Mouse (Mus musculus): ENCODE data around the gene Surf1. TPM values are rescaled to one million over a fixed set of nuclear protein-coding genes. Genes with fewer than 3 reads are reported as not detected.

The Surf1 gene
- polyA plus RNA-seq (2014; fragmentation: Illumina TruSeq; extraction: RNeasy Lipid Tissue Mini Kit (QIAGEN cat#74804)) = 23.5 TPM

GRCm38 (mm10) chr2:26915927-26916728, at the start of gene Surf1, which contains the start of gene Surf2:
TSS of gene Surf1 (minus strand) at chr2:26916530.
TSS of gene Surf2 (plus strand) at chr2:26916367.

GRCm38 (mm10) chr2:26963923-26964723, 47.8 kb upstream of the Surf1 start, which contains the start of gene Rexo4:
TSS of gene Rexo4 (minus strand) at chr2:26964386.

GRCm38 (mm10) chr2:26933304-26934055, 17.1 kb upstream of the Surf1 start, which contains the start of the genes Surf4 and Stkld1:
TSS of gene Surf4 (minus strand) at chr2:26933928.
TSS of gene Stkld1 (plus strand) at chr2:26934047.

GRCm38 (mm10) chr2:26910124-26910993, 6.0 kb downstream of the Surf1 start, which contains the start of the genes Med22 and Rpl7a:
TSS of gene Med22 (minus strand) at chr2:26910677.
TSS of gene Rpl7a (plus strand) at chr2:26910764.

GRCm38 (mm10) chr2:26902467-26903220, 13.7 kb downstream of the Surf1 start, which contains the start of gene Surf6:
TSS of gene Surf6 (minus strand) at chr2:26902879.

GRCm38 (mm10) chr2:26864879-26865278, 51.5 kb downstream of the Surf1 start, which contains the start of gene Abo:
TSS of gene Abo (minus strand) at chr2:26864979.

Other genes starting within 250 kb of the Surf1 start
- not detected for gene Lcn4, start 245.2 kb downstream of the Surf1 start, polyA plus RNA-seq (2014; fragmentation: Illumina TruSeq; extraction: RNeasy Lipid Tissue Mini Kit (QIAGEN cat#74804))
- gene Abo, start 51.6 kb downstream of the Surf1 start, polyA plus RNA-seq (2014; fragmentation: Illumina TruSeq; extraction: RNeasy Lipid Tissue Mini Kit (QIAGEN cat#74804)) = not detected
- gene Surf6, start 13.7 kb downstream of the Surf1 start, polyA plus RNA-seq (2014; fragmentation: Illumina TruSeq; extraction: RNeasy Lipid Tissue Mini Kit (QIAGEN cat#74804)) = 12.8 TPM
- 13.3 TPM for gene Med22, start 5.9 kb downstream of the Surf1 start, polyA plus RNA-seq (2014; fragmentation: Illumina TruSeq; extraction: RNeasy Lipid Tissue Mini Kit (QIAGEN cat#74804))
- gene Rpl7a, start 5.8 kb downstream of the Surf1 start, polyA plus RNA-seq (2014; fragmentation: Illumina TruSeq; extraction: RNeasy Lipid Tissue Mini Kit (QIAGEN cat#74804)) = 46.4 TPM
- 7.6 TPM for gene Surf2, start 163 bp downstream of the Surf1 start, polyA plus RNA-seq (2014; fragmentation: Illumina TruSeq; extraction: RNeasy Lipid Tissue Mini Kit (QIAGEN cat#74804))
- 113 TPM for gene Surf4, start 17.4 kb upstream of the Surf1 start, polyA plus RNA-seq (2014; fragmentation: Illumina TruSeq; extraction: RNeasy Lipid Tissue Mini Kit (QIAGEN cat#74804))
- not detected for gene Stkld1, start 17.5 kb upstream of the Surf1 start, polyA plus RNA-seq (2014; fragmentation: Illumina TruSeq; extraction: RNeasy Lipid Tissue Mini Kit (QIAGEN cat#74804))
- gene Rexo4, start 47.9 kb upstream of the Surf1 start, polyA plus RNA-seq (2014; fragmentation: Illumina TruSeq; extraction: RNeasy Lipid Tissue Mini Kit (QIAGEN cat#74804)) = 45.4 TPM
- gene Adamts13, start 56.9 kb upstream of the Surf1 start, polyA plus RNA-seq (2014; fragmentation: Illumina TruSeq; extraction: RNeasy Lipid Tissue Mini Kit (QIAGEN cat#74804)) = not detected
- gene Cacfd1, start 93.4 kb upstream of the Surf1 start, polyA plus RNA-seq (2014; fragmentation: Illumina TruSeq; extraction: RNeasy Lipid Tissue Mini Kit (QIAGEN cat#74804)) = 19.5 TPM
- gene Slc2a6, start 111.5 kb upstream of the Surf1 start, polyA plus RNA-seq (2014; fragmentation: Illumina TruSeq; extraction: RNeasy Lipid Tissue Mini Kit (QIAGEN cat#74804)) = not detected
- not detected for gene Mymk, start 155.6 kb upstream of the Surf1 start, polyA plus RNA-seq (2014; fragmentation: Illumina TruSeq; extraction: RNeasy Lipid Tissue Mini Kit (QIAGEN cat#74804))
- gene Adamtsl2, start 162.8 kb upstream of the Surf1 start, polyA plus RNA-seq (2014; fragmentation: Illumina TruSeq; extraction: RNeasy Lipid Tissue Mini Kit (QIAGEN cat#74804)) = 0.40 TPM
- not detected for gene Fam163b, start 226.0 kb upstream of the Surf1 start, polyA plus RNA-seq (2014; fragmentation: Illumina TruSeq; extraction: RNeasy Lipid Tissue Mini Kit (QIAGEN cat#74804))
- gene Dbh, start 248.7 kb upstream of the Surf1 start, polyA plus RNA-seq (2014; fragmentation: Illumina TruSeq; extraction: RNeasy Lipid Tissue Mini Kit (QIAGEN cat#74804)) = not detected